In the genomic region with DNA sequence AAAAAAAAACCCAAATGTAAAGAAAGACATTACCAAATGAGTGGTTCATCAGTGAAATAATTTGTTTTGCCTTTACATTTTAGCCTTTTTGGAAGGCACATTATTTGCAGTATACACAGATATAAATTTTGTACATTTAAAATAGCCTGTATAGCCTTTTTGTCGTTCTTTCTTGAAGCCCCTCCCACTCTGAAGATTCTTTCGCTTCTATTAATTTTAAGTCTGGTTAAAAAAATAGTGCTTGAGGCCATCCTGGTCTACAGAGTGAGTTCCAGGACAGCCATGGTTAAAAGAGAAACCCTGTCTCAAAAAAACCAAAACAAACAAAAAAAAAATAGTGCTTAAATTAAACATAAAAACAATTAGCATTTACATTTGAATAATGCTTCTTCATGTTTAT, we compare ENCODE assay signal across 8 mouse cellular contexts. TPM values are rescaled to one million over a fixed set of nuclear protein-coding genes. Genes with fewer than 3 reads are reported as not detected.
DNase-seq lines count a peak whose midpoint lies in the region; ATAC-seq and TF ChIP-seq lines count a peak whose summit lies in the region.

No protein-coding gene starts in this region.

- no peak for TF ChIP-seq CTCF in CH12.LX (conservative IDR thresholded peaks at IDR 0.05 in 1 of 2, IDR thresholded peaks at IDR 0.05 in 1 of 2; ENCODE audit: low read depth in 2 of 2, low read length in 2 of 2)
- no peak for TF ChIP-seq CTCF in liver, postnatal 0 days (IDR thresholded peaks at IDR 0.05; ENCODE audit: low read depth)

- dilution Hi-C loops in CH12.LX (cut with MboI; ENCODE audit: extremely low pct_ligation_motif_present, extremely low pct_unique_long_range_greater_than_20kb, low sequenced_read_pairs): no loop called here

- no peaks in the 10 kb centered on the region for H3K79me2 ChIP-seq in CH12.LX (replicated peaks; ENCODE audit: control insufficient read depth, extremely low read depth, insufficient read depth, poor library complexity, severe bottlenecking)

- peak overlapping the region; percentile 86 for H3K9ac ChIP-seq in heart, embryonic 14.5 days (ENCODE audit: low read length)
- H3K9ac ChIP-seq in CH12.LX (ENCODE audit: insufficient read depth, low read depth): peak overlapping the region; percentile 84; the same call in 1 of the 2 replicates
- peak overlapping the region; percentile 73; the same call in 1 of the 2 replicates for H3K9ac ChIP-seq in forebrain, embryonic 15.5 days (replicated peaks)
- peak overlapping the region; percentile 87 for H3K9ac ChIP-seq in liver, postnatal 0 days (replicated peaks)

- DNase-seq in heart, adult 9 months (ENCODE audit: low spot score in 2 of 2): no peak
- DNase-seq in CH12.LX (ENCODE audit: extremely low read depth) (peak; percentile 7), MN1 (ENCODE audit: low spot score) (no peak)
- no peak for DNase-seq in liver, postnatal 0 days
- DNase-seq in adrenal gland, postnatal 25 days: no peak

- H3K36me3 ChIP-seq in heart, embryonic 14.5 days (ENCODE audit: control insufficient read depth, insufficient read depth, low read length): no peaks in the 10 kb centered on the region
- H3K36me3 ChIP-seq in CH12.LX (replicated peaks in 1 of 2; ENCODE audit: control insufficient read depth in 1 of 2, insufficient read depth in 1 of 2, low read length in 1 of 2): no peaks in the 10 kb centered on the region
- no peaks in the 10 kb centered on the region for H3K36me3 ChIP-seq in forebrain, embryonic 15.5 days
- no peaks in the 10 kb centered on the region for H3K36me3 ChIP-seq in liver, postnatal 0 days (replicated peaks; ENCODE audit: insufficient read depth, low read length)

- H3K4me3 ChIP-seq in heart, embryonic 14.5 days (ENCODE audit: control insufficient read depth in 1 of 2, insufficient read depth in 1 of 2, low read depth in 1 of 2, low read length in 2 of 2): peak overlapping the region in 1 of 2 experiments; percentile 60; a peak in 3 of 4 replicates
- H3K4me3 ChIP-seq in CH12.LX (replicated peaks in 1 of 3; ENCODE audit: low read depth in 2 of 3, low read length in 2 of 3, poor library complexity in 1 of 3): peak overlapping the region in 2 of 3 experiments; percentile 57 to 74
- peak overlapping the region; percentile 62 for H3K4me3 ChIP-seq in forebrain, embryonic 15.5 days
- peak overlapping the region; percentile 76 for H3K4me3 ChIP-seq in liver, postnatal 0 days (ENCODE audit: low read depth, low read length)

- TF ChIP-seq EP300 in CH12.LX (IDR thresholded peaks at IDR 0.05; ENCODE audit: low read length): no peak
- TF ChIP-seq EP300 in liver, postnatal 0 days (IDR thresholded peaks at IDR 0.05; ENCODE audit: low read depth): no peak

- peak overlapping the region in 1 of 2 experiments; percentile 98; a peak in 2 of 4 replicates for H3K27ac ChIP-seq in heart, embryonic 14.5 days (replicated peaks in 1 of 2; ENCODE audit: control insufficient read depth in 1 of 2, insufficient read depth in 1 of 2, low read depth in 2 of 2, low read length in 2 of 2)
- no peak overlapping the region for H3K27ac ChIP-seq in CH12.LX (ENCODE audit: insufficient read depth, low read depth)
- H3K27ac ChIP-seq in forebrain, embryonic 15.5 days (replicated peaks): peak overlapping the region; percentile 96
- peak overlapping the region; percentile 100 for H3K27ac ChIP-seq in liver, postnatal 0 days (ENCODE audit: low read depth)

- in situ Hi-C loops in CH12.LX (cut with MboI; ENCODE audit: low pct_ligation_motif_present, low pct_unique_long_range_greater_than_20kb, low sequenced_read_pairs): no loop called here

- H3K9me3 ChIP-seq in heart, embryonic 14.5 days (ENCODE audit: control insufficient read depth, low read length): no peaks in the 10 kb centered on the region
- H3K9me3 ChIP-seq in CH12.LX (replicated peaks; ENCODE audit: low read length): no peaks in the 10 kb centered on the region
- no peaks in the 10 kb centered on the region for H3K9me3 ChIP-seq in forebrain, embryonic 15.5 days
- no peaks in the 10 kb centered on the region for H3K9me3 ChIP-seq in liver, postnatal 0 days (ENCODE audit: low read length)

- no peak for ATAC-seq in heart, embryonic 14.5 days (ENCODE audit: insufficient number of reproducible peaks, insufficient read depth, low FRiP score, low read depth)
- ATAC-seq in forebrain, embryonic 15.5 days (replicated peaks): no peak
- ATAC-seq in liver, postnatal 0 days: no peak
- no peak for ATAC-seq in megakaryocyte progenitor cell, adult 5-6 weeks (replicated peaks; ENCODE audit: poor library complexity)

- no peak for TF ChIP-seq RAD21 in CH12.LX (IDR thresholded peaks at IDR 0.05; ENCODE audit: low read depth, low read length)

- no peak for TF ChIP-seq POLR2A in CH12.LX (IDR thresholded peaks at IDR 0.05; ENCODE audit: low read depth, low read length)

- H3K4me1 ChIP-seq in heart, embryonic 14.5 days (ENCODE audit: control insufficient read depth in 2 of 2, insufficient read depth in 2 of 2, low read length in 2 of 2): peaks cover 12 to 14% of the 10 kb centered on the region in 2 experiments
- H3K4me1 ChIP-seq in CH12.LX (ENCODE audit: control insufficient read depth in 1 of 2, insufficient read depth in 2 of 2): peaks cover 0 to 17% of the 10 kb centered on the region in 2 experiments; a peak in 2 of 4 replicates
- H3K4me1 ChIP-seq in forebrain, embryonic 15.5 days: peaks cover 10% of the 10 kb centered on the region
- peaks cover 22% of the 10 kb centered on the region for H3K4me1 ChIP-seq in liver, postnatal 0 days (ENCODE audit: insufficient read depth)

- no peaks in the 10 kb centered on the region for H3K27me3 ChIP-seq in heart, embryonic 14.5 days (ENCODE audit: control insufficient read depth, insufficient read depth, low read length)
- no peaks in the 10 kb centered on the region for H3K27me3 ChIP-seq in CH12.LX (replicated peaks)
- H3K27me3 ChIP-seq in forebrain, embryonic 15.5 days: no peaks in the 10 kb centered on the region
- no peaks in the 10 kb centered on the region for H3K27me3 ChIP-seq in liver, postnatal 0 days (ENCODE audit: insufficient read depth, low read length)

- H3K4me2 ChIP-seq in heart, embryonic 14.5 days (ENCODE audit: low read length): peak overlapping the region; percentile 71
- 0 out of 2 replicates have a peak overlapping the region, but pooled peaks have one; percentile 41 for H3K4me2 ChIP-seq in CH12.LX (ENCODE audit: insufficient read depth, low read depth, poor library complexity, severe bottlenecking)
- H3K4me2 ChIP-seq in forebrain, embryonic 15.5 days (replicated peaks): peak overlapping the region; percentile 56
- peak overlapping the region; percentile 76 for H3K4me2 ChIP-seq in liver, postnatal 0 days (ENCODE audit: low read depth, low read length)

- 29% methylated on average over 2 of the region's 2 CpGs for WGBS in heart, embryonic 14.5 days
- WGBS in forebrain, embryonic 15.5 days: 13% methylated on average over 2 of the region's 2 CpGs
- WGBS in liver, postnatal 0 days (ENCODE audit: insufficient replicate concordance): 4% methylated on average over 2 of the region's 2 CpGs

TF ChIP-seq in CH12.LX, 34 proteins besides CTCF, POLR2A, EP300 and RAD21:
- TF ChIP-seq USF2 (conservative IDR thresholded peaks at IDR 0.05; ENCODE audit: low read depth, low read length) (no peak), RCOR1 (conservative IDR thresholded peaks at IDR 0.05; ENCODE audit: low read depth, low read length) (no peak), HCFC1 (IDR thresholded peaks at IDR 0.05; ENCODE audit: low read depth, low read length) (no peak), CHD1 (IDR thresholded peaks at IDR 0.05; ENCODE audit: low read depth, low read length) (no peak), MXI1 (IDR thresholded peaks at IDR 0.05; ENCODE audit: low read depth, low read length) (no peak), E2F4 (IDR thresholded peaks at IDR 0.05; ENCODE audit: insufficient replicate concordance, low read depth, low read length) (no peak), PAX5 (IDR thresholded peaks at IDR 0.05; ENCODE audit: low read length) (no peak), GABPA (IDR thresholded peaks at IDR 0.05; ENCODE audit: insufficient replicate concordance, low read depth, low read length) (no peak), TCF12 (IDR thresholded peaks at IDR 0.05; ENCODE audit: low read depth, low read length) (no peak), MAX (IDR thresholded peaks at IDR 0.05; ENCODE audit: low read length) (no peak), TBP (conservative IDR thresholded peaks at IDR 0.05; ENCODE audit: low read depth, low read length) (no peak), MAZ (IDR thresholded peaks at IDR 0.05; ENCODE audit: low read depth, low read length) (no peak), SIN3A (IDR thresholded peaks at IDR 0.05; ENCODE audit: low read length) (no peak), POLR2AphosphoS2 (IDR thresholded peaks at IDR 0.05; ENCODE audit: low read depth, low read length) (no peak), USF1 (IDR thresholded peaks at IDR 0.05; ENCODE audit: low read depth, low read length) (no peak), ELF1 (IDR thresholded peaks at IDR 0.05; ENCODE audit: low read depth, low read length) (no peak), NRF1 (IDR thresholded peaks at IDR 0.05; ENCODE audit: low read depth, low read length) (no peak)

RNA-seq across cellular contexts. Expression of gene Cct8l1, which starts 14.8 kb away (rescaled TPM):
- polyA plus RNA-seq in heart, embryonic 14.5 days (2014; fragmentation: Nextera tagmentation; extraction: Ambion mirVana): 0.09 TPM in 1 of 2 replicates, not detected in the other
- total RNA-seq in CH12.LX (2012; rRNA removed) (not detected in 2 replicates), CH12.LX (2014; rRNA removed) (not detected in 2 replicates)
- polyA plus RNA-seq in CH12.LX (2012; ENCODE audit: insufficient read length, low read depth): not detected in 2 replicates
- polyA plus RNA-seq in forebrain, embryonic 15.5 days (2015; fragmentation: Nextera tagmentation; extraction: Ambion mirVana): 0.31 TPM in 1 of 2 replicates, not detected in the other
- not detected in 2 replicates for polyA plus RNA-seq in liver, postnatal 0 days (2015; fragmentation: Nextera tagmentation; extraction: Ambion mirVana)
- not detected in 2 replicates for total RNA-seq in megakaryocyte progenitor cell, adult 5-6 weeks (2015)
- total RNA-seq in megakaryocyte progenitor cell, adult 5-6 weeks (2017): not detected in 2 replicates
- not detected in 2 replicates for total RNA-seq in adrenal gland, postnatal 25 days (2021)

RNA-seq across cellular contexts. Expression of gene Kmt2c, which starts 32.0 kb away (rescaled TPM):
- 14.0 and 15.4 TPM in 2 replicates for polyA plus RNA-seq in heart, embryonic 14.5 days (2014; fragmentation: Nextera tagmentation; extraction: Ambion mirVana)
- total RNA-seq in CH12.LX (2012; rRNA removed) (12.8 and 14.6 TPM in 2 replicates), CH12.LX (2014; rRNA removed) (6.7 and 7.5 TPM in 2 replicates)
- 9.7 and 12.7 TPM in 2 replicates for polyA plus RNA-seq in CH12.LX (2012; ENCODE audit: insufficient read length, low read depth)
- 25.6 and 26.5 TPM in 2 replicates for polyA plus RNA-seq in forebrain, embryonic 15.5 days (2015; fragmentation: Nextera tagmentation; extraction: Ambion mirVana)
- 3.7 and 4.1 TPM in 2 replicates for polyA plus RNA-seq in liver, postnatal 0 days (2015; fragmentation: Nextera tagmentation; extraction: Ambion mirVana)
- total RNA-seq in megakaryocyte progenitor cell, adult 5-6 weeks (2015): 34.8 and 47.3 TPM in 2 replicates
- 20.2 and 31.9 TPM in 2 replicates for total RNA-seq in megakaryocyte progenitor cell, adult 5-6 weeks (2017)
- total RNA-seq in adrenal gland, postnatal 25 days (2021): 61.9 and 69.2 TPM in 2 replicates
